Mouse (Mus musculus): Measurements from ENCODE around the gene Hand2.

- TF ChIP-seq CTCF (IDR thresholded peaks at IDR 0.05; ENCODE audit: low read depth) (no peak), EP300 (IDR thresholded peaks at IDR 0.05; ENCODE audit: low read depth) (no peak)
Observed at GRCm38 (mm10) chr8:57346371-57346770, 25.6 kb downstream of the Hand2 start.
